Mouse (Mus musculus): Measurements from ENCODE around the gene Coro2a. TPM values are rescaled to one million over a fixed set of nuclear protein-coding genes. Genes with fewer than 3 reads are reported as not detected.

Coro2a gene
- polyA plus RNA-seq, 1 experiment from 2014 or later, result 2.8 TPM

GRCm38 (mm10) chr4:46523324-46523723 is 78.7 kb downstream of the Coro2a start:
- DNase-seq (ENCODE audit: low spot score), result no peak
- 89% methylated on average over 4 of the region's 4 CpGs for WGBS
- peaks cover 8% of the 10 kb centered on the region for H3K4me1 ChIP-seq

DNA sequence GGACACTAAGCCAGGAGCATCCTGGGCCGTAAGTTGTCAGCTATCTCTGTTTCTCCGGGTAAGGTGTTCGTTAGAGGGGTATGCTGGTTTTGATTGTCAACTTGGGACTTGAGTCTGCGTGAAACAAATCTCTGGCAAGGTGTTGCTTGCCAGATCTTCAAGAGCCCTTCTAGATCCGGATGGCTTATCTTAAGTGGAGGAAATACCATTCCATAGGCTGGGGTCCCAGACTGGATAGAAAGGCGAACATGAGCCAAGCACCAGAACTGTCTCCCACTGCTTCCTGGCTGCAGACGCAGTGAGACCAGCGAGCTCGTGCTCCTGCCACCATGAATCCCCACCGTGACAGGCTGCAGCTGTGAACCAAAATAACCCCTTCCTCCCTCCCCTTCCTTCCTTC is 80.5 kb downstream of the Coro2a start:
- WGBS, result 89% methylated on average over 10 of the region's 10 CpGs
- no peaks in the 10 kb centered on the region for H3K4me1 ChIP-seq
- no peaks in the 10 kb centered on the region for H3K9me3 ChIP-seq (replicated peaks)
- no peak for DNase-seq (ENCODE audit: low spot score)
- H3K36me3 ChIP-seq, result no peaks in the 10 kb centered on the region
- H3K27me3 ChIP-seq (ENCODE audit: low read depth, poor library complexity, severe bottlenecking), result 0 out of 2 replicates have a peak, but pooled peaks cover 11% of the 10 kb centered on the region
- H3K4me3 ChIP-seq, result no peak overlapping the region
- no peak overlapping the region for H3K27ac ChIP-seq (replicated peaks)

More at GRCm38 (mm10) chr4:46523324-46523723, 78.7 kb downstream of the Coro2a start:
- no peaks in the 10 kb centered on the region for H3K9me3 ChIP-seq (replicated peaks)
- no peak overlapping the region for H3K4me3 ChIP-seq
- no peaks in the 10 kb centered on the region for H3K36me3 ChIP-seq
- peaks cover 17% of the 10 kb centered on the region for H3K27me3 ChIP-seq (ENCODE audit: low read depth, poor library complexity, severe bottlenecking)
- H3K27ac ChIP-seq (replicated peaks), result no peak overlapping the region

GRCm38 (mm10) chr4:46520491-46520890 is 81.5 kb downstream of the Coro2a start:
- Histone ChIP-seq H3K9me3 (replicated peaks) (no peaks in the 10 kb centered on the region), H3K36me3 (no peaks in the 10 kb centered on the region), H3K27ac (replicated peaks) (no peak overlapping the region), H3K4me1 (no peaks in the 10 kb centered on the region), H3K4me3 (no peak overlapping the region), H3K27me3 (ENCODE audit: low read depth, poor library complexity, severe bottlenecking) (0 out of 2 replicates have a peak, but pooled peaks cover 8% of the 10 kb centered on the region)
- WGBS, result 89% methylated on average over 2 of the region's 2 CpGs
- DNase-seq (ENCODE audit: low spot score), result no peak

GRCm38 (mm10) chr4:46507736-46508460 is 94.1 kb downstream of the Coro2a start:
- 9% methylated on average over 16 of the region's 16 CpGs for WGBS
- DNase-seq (ENCODE audit: low spot score), result peak; percentile 70
- Histone ChIP-seq H3K4me1 (peaks cover 18% of the 10 kb centered on the region), H3K27me3 (ENCODE audit: low read depth, poor library complexity, severe bottlenecking) (peaks cover 38% of the 10 kb centered on the region), H3K4me3 (peak overlapping the region; percentile 70), H3K36me3 (peaks cover 18% of the 10 kb centered on the region), H3K9me3 (replicated peaks) (no peaks in the 10 kb centered on the region), H3K27ac (replicated peaks) (no peak overlapping the region)

DNA sequence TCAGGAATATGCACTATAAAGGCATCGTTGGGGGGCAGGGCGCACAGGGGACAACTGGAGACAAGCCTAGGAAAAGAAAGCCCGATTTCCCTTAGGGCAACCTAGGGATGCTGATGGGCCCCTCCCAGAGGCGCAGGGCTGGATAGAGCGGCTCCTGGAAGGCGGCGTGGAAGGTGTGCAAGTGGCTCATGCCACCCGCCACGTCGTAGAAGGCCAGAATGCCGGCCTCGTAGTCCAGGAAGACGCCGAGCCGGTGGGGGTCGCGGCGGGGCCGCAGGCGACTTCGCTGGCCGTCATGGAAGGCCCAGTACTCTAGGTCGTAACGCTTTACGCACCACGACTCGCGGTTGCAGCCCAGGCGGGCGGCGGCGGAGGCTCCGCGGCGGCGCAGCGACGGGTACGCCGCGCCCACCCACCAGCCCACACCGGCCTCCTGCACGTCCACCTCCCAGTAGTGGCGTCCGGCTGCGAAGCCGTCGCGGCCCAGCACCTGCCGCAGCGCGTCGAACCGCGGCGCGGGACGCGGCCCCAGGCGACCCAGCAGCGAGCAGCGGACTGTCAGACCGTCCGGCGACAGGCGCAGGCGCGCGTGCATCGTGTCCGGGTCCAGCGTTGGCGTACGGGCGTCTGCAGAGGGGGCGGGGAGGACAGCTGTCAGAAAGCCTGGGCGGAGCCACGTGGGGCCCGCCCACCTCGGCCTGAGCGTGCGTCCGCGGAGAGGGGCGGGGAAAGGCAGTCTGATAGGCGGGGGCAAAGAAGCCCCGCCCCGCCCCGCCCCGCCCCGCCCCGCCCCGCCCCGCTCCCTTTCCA is 95.0 kb downstream of the Coro2a start:
- Histone ChIP-seq H3K4me1 (peaks cover 21% of the 10 kb centered on the region), H3K27me3 (ENCODE audit: low read depth, poor library complexity, severe bottlenecking) (peaks cover 38% of the 10 kb centered on the region), H3K36me3 (peaks cover 27% of the 10 kb centered on the region), H3K9me3 (replicated peaks) (no peaks in the 10 kb centered on the region), H3K4me3 (peak overlapping the region; percentile 70), H3K27ac (replicated peaks) (peak overlapping the region; percentile 64; the same call in 1 of the 2 replicates)
- peak; percentile 97 for DNase-seq (ENCODE audit: low spot score)
- under 1% methylated on average over 94 of the region's 94 CpGs for WGBS

- Histone ChIP-seq H3K27ac (replicated peaks) (no peak overlapping the region), H3K27me3 (ENCODE audit: low read depth, poor library complexity, severe bottlenecking) (peaks cover 50% of the 10 kb centered on the region), H3K36me3 (peaks cover 42% of the 10 kb centered on the region), H3K9me3 (replicated peaks) (no peaks in the 10 kb centered on the region), H3K4me3 (no peak overlapping the region), H3K4me1 (peaks cover 21% of the 10 kb centered on the region)
- 77% methylated on average over 8 of the region's 8 CpGs for WGBS
- no peak for DNase-seq (ENCODE audit: low spot score)
Observed at GRCm38 (mm10) chr4:46505361-46506057, 96.5 kb downstream of the Coro2a start.

DNA sequence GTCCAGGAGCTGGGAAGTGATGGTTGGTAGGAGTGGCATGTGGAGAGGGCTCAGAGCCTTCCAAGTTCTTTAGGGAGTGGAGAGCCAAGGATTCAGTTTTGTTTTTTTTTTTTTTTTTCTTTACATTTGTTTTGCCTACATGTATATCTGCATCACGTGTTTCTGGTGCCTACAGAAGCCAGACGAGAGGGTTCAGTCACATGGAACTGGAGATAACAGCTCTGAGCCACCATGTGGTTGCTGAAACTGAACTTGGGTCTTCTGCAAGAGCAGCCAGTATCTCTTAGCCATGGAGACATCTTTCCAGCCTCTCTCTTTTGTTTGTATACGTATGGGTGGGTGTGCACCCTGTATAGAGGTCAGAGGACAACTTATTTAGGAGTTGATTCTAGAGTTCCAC is 98.1 kb downstream of the Coro2a start:
- H3K4me3 ChIP-seq, result no peak overlapping the region
- H3K27me3 ChIP-seq (ENCODE audit: low read depth, poor library complexity, severe bottlenecking), result peaks cover 51% of the 10 kb centered on the region
- H3K9me3 ChIP-seq (replicated peaks), result no peaks in the 10 kb centered on the region
- 94% methylated on average over 3 of the region's 3 CpGs for WGBS
- DNase-seq (ENCODE audit: low spot score), result no peak
- no peak overlapping the region for H3K27ac ChIP-seq (replicated peaks)
- peaks cover 57% of the 10 kb centered on the region for H3K36me3 ChIP-seq
- H3K4me1 ChIP-seq, result peaks cover 21% of the 10 kb centered on the region

DNA sequence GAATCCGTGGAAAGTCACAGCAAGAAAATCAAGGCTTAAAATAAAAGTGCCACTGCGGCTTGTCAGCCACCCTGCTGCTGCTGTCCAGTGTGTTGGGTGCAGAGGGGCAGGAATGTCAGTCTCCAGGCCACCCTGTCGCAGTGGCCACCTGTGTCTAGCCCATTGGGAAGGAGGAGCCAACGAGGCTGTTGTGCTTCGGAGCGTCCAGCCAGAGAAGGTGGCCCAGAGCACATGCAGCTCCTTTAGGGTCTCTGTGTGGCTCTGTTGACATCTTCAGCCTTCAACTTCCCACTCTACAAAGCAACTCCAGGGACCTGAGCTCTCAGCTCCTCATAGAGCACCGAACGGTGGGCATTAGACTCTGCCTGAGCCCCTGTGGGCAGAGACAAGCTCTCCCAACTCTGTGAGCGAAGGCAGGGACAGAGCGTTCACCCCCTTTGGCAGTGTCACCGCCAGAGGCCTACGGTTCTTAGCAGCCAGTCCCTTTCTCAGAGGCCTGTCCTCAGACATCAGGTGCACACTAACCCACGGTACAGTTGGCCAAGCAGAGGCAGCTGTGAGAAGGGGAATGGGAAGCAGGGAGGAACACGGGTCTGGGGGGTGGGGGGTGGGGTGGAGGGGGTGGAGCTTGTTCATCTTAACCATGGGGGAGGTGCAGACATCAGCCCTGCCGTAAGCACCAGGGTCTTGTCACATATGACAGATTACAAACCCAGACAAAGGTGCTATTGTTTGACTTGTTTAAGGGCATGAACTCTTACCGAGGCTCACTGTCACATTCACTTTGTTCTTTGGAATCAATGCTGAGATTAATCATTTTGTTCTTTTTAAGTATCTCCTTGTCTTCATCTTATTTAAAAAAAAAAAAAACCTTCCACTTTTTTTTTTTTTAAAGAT is 99.1 kb downstream of the Coro2a start:
- no peak for DNase-seq (ENCODE audit: low spot score)
- H3K9me3 ChIP-seq (replicated peaks), result no peaks in the 10 kb centered on the region
- peaks cover 51% of the 10 kb centered on the region for H3K27me3 ChIP-seq (ENCODE audit: low read depth, poor library complexity, severe bottlenecking)
- 80% methylated on average over 16 of the region's 16 CpGs for WGBS
- no peak overlapping the region for H3K27ac ChIP-seq (replicated peaks)
- peaks cover 57% of the 10 kb centered on the region for H3K36me3 ChIP-seq
- H3K4me1 ChIP-seq, result peaks cover 25% of the 10 kb centered on the region
- H3K4me3 ChIP-seq, result no peak overlapping the region

DNA sequence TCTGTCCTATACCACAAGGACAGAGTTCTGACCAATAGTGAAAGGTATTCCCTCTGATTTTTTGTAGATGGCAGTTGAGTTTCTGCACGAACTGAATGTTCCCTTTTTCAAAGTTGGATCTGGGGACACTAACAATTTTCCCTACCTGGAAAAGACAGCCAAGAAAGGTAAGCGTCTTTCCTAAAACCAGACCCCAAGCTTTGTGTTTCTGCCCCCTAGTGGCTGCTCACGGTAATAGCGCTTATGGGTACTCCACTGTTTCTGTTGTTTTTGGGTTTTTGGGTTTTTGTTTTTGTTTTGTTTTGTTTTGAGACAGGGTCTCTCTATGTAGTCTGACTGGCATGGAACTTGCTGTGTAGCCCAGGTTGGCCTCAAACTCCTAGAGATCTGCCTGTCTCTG is 103.0 kb downstream of the Coro2a start:
- DNase-seq (ENCODE audit: low spot score), result peak; percentile 41
- H3K36me3 ChIP-seq, result peaks cover 79% of the 10 kb centered on the region
- H3K27me3 ChIP-seq (ENCODE audit: low read depth, poor library complexity, severe bottlenecking), result peaks cover 19% of the 10 kb centered on the region
- H3K4me1 ChIP-seq, result peaks cover 12% of the 10 kb centered on the region
- no peak overlapping the region for H3K27ac ChIP-seq (replicated peaks)
- H3K9me3 ChIP-seq (replicated peaks), result no peaks in the 10 kb centered on the region
- H3K4me3 ChIP-seq, result no peak overlapping the region
- WGBS, result 14% methylated on average over 4 of the region's 4 CpGs

DNA sequence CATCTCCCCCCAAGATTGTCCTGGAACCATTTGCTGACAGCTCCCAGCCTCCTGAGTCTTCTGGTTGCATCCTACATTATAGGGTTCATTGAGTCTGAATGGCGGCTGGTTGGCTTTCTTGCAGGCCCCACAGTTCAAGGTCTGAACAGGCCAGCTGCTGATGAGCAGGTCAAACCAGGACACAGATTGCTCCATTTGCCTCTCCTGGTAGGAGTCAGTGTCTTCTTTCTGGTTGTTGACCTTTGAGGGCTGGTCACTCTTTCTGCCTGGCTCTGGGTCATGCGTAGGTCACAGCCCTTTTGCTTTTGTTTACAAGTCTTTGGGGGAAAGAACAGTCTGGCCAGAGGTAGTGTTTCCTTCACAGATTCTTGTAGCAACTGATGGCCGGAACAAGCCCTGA is 103.5 kb downstream of the Coro2a start:
- peaks cover 12% of the 10 kb centered on the region for H3K4me1 ChIP-seq
- 58% methylated on average over 3 of the region's 3 CpGs for WGBS
- H3K27ac ChIP-seq (replicated peaks), result no peak overlapping the region
- peaks cover 14% of the 10 kb centered on the region; the same call in 1 of the 2 replicates for H3K27me3 ChIP-seq (ENCODE audit: low read depth, poor library complexity, severe bottlenecking)
- DNase-seq (ENCODE audit: low spot score), result peak; percentile 24
- no peaks in the 10 kb centered on the region for H3K9me3 ChIP-seq (replicated peaks)
- H3K4me3 ChIP-seq, result no peak overlapping the region
- H3K36me3 ChIP-seq, result peaks cover 80% of the 10 kb centered on the region

- Histone ChIP-seq H3K4me3 (no peak overlapping the region), H3K36me3 (peaks cover 80% of the 10 kb centered on the region), H3K27me3 (ENCODE audit: low read depth, poor library complexity, severe bottlenecking) (peaks cover 13% of the 10 kb centered on the region; the same call in 1 of the 2 replicates), H3K4me1 (peaks cover 7% of the 10 kb centered on the region), H3K27ac (replicated peaks) (no peak overlapping the region), H3K9me3 (replicated peaks) (no peaks in the 10 kb centered on the region)
- DNase-seq (ENCODE audit: low spot score), result peak; percentile 65
- 46% methylated on average over 4 of the region's 4 CpGs for WGBS
Observed at GRCm38 (mm10) chr4:46497286-46497892, 104.6 kb downstream of the Coro2a start.
